Mouse (Mus musculus) kidney, adult 2 months (tissue): ENCODE measurements at regions not wholly inside any gene's neighbourhood (a gene's known extent, or its start where the extent isn't known, plus 50 kb on each side); places are given as distances from the start of the nearest gene placed in this dataset.
A peak's percentile ranks its signal among the peaks of the same experiment; 100 is the strongest.

Experiments
- DNase-seq: peaks from one replicate; pipeline ENCODE4 v3.0.0; 2021
- H3K27ac ChIP-seq: fragments of 200-500 bp; 2 replicates; pipeline ENCODE4 v1.5.1; 2012; ENCODE audit warnings: low read depth, low read length, control low read depth, inconsistent platforms; ENCODE audit not compliant: insufficient read depth
- H3K27me3 ChIP-seq: fragments of 200-500 bp; replicated peaks from 2 replicates; pipeline ENCODE4 v1.6.1; 2012; ENCODE audit warnings: mild to moderate bottlenecking, moderate library complexity, low read length, inconsistent platforms; ENCODE audit not compliant: control insufficient read depth, insufficient read depth
- H3K36me3 ChIP-seq: fragments of 200-500 bp; 2 replicates; pipeline ENCODE4 v1.6.1; 2012; ENCODE audit warnings: mild to moderate bottlenecking, moderate library complexity, low read length, inconsistent platforms; ENCODE audit not compliant: control insufficient read depth, insufficient read depth
- H3K4me1 ChIP-seq: fragments of 200-500 bp; 2 replicates; pipeline ENCODE4 v1.6.1; 2011; ENCODE audit warnings: low read length; ENCODE audit not compliant: control insufficient read depth, insufficient read depth
- H3K4me3 ChIP-seq: fragments of 200-500 bp; 2 replicates; pipeline ENCODE4 v1.5.1; 2011; ENCODE audit warnings: mild to moderate bottlenecking, low read depth, low read length, control low read depth; ENCODE audit not compliant: insufficient read depth
- CTCF ChIP-seq: fragments of 200-500 bp; conservative IDR thresholded peaks from 2 replicates; pipeline ENCODE4 v1.5.1; 2011; ENCODE audit warnings: low read depth, mild to moderate bottlenecking, control low read depth, low read length, moderate library complexity, mixed read lengths; ENCODE audit not compliant: insufficient read depth, insufficient read length
- POLR2A ChIP-seq: fragments of 200-500 bp; IDR thresholded peaks from one replicate; pipeline ENCODE4 v1.6.1; 2011; ENCODE audit warnings: low read depth, low read length, control low read depth
- WGBS: fragments of 180-500 bp; shearing (Covaris S2); methylation state at CpG from one replicate; pipeline ENCODE4 v1.1.7; 2018; 5-methylcytosine and 5-hydroxymethylcytosine counted together

DNA sequence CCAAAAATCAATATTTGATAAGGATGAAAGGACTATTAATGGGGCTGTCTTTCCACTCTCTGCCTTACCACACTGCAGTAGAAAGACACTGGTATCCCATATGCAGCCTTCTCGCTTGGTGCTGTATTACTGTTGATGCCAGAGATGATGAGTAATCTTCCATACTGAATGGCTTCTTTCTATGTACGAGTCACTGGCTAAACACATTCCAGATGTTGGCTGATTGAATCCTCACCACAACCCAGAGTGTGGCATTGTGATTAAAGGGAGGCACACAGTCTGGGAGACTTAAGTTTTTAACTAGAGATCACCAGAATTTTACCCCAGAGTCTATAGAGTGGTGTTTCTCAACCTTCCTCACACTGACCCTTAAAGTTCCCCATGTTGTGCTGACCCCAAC is 84.9 kb upstream of the Ank start:
- WGBS: 88% methylated on average over 2 of the region's 2 CpGs
- no peak for TF ChIP-seq POLR2A
- no peak for TF ChIP-seq CTCF
- H3K27ac ChIP-seq: no peak overlapping the region
- no peaks in the 10 kb centered on the region for H3K36me3 ChIP-seq
- no peaks in the 10 kb centered on the region for H3K27me3 ChIP-seq
- no peak overlapping the region for H3K4me3 ChIP-seq
- H3K4me1 ChIP-seq: no peaks in the 10 kb centered on the region
- DNase-seq: no peak

DNA sequence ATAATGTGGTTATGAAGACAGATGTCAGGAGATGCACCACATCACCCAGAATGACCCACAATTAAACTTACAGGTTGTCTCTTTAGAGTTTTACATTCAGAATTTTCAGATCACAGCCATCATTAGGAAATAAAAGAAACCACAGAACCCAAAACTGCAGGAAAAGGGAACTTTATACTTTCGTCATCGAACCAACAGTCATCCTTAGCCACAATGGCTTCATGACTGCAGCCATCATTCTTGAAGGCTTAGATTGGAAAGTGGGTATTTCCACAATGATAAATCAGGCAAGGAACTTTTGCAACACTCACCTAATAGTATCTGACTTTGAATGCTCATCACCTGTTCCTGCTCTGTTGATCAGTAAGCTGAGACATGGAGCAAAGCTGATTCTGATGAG is 75.9 kb upstream of the Ank start:
- Histone ChIP-seq H3K4me1 (no peaks in the 10 kb centered on the region), H3K36me3 (no peaks in the 10 kb centered on the region), H3K27ac (no peak overlapping the region), H3K4me3 (no peak overlapping the region), H3K27me3 (no peaks in the 10 kb centered on the region)
- 92% methylated on average over 2 of the region's 2 CpGs for WGBS
- no peak for DNase-seq
- no peak for TF ChIP-seq POLR2A
- no peak for TF ChIP-seq CTCF

DNA sequence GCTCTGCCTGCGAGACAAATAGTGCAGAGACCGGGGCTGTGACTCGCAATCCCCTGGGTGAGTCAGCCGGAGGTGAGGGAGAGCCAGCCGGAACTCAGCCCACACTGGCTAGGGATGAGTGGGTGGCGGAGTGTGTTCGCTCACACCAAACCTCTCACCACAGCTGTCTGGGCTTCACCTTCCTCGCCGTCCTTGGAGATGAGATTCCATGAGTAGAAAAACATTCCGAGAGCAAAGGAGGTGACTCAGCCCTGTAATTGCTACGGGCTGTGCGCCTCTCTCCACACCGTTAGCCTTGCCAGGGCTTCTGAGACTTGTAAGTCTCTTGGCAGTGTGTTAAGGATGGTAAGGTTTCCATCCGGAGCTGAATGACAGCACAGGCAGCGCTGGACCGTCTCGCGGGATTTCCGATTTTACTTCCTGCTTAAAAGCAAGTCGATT is 60.7 kb upstream of the Ank start:
- no peaks in the 10 kb centered on the region for H3K36me3 ChIP-seq
- no peaks in the 10 kb centered on the region for H3K27me3 ChIP-seq
- WGBS: 47% methylated on average over 20 of the region's 20 CpGs
- DNase-seq: no peak
- H3K27ac ChIP-seq: no peak overlapping the region
- TF ChIP-seq CTCF (no peak), POLR2A (no peak)
- H3K4me3 ChIP-seq: no peak overlapping the region
- H3K4me1 ChIP-seq: no peaks in the 10 kb centered on the region

DNA sequence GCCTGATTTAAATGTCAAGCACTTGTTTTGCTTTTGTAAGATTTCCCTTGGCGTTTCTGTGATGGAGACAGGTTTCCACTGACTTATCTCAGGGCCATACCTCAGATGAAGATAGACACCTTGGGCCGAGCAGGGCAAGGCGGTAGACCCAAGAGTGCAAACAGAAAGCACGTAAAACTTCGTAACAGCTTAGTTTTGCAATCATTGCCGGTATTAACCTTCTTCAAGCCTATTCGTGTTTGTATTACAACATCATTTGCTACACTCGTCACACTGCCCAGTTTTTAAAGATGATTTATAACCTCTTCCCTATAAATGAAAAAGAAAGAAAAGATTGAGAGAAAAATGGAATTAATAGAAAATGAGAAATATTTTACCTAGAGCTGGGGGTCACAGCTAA is 56.6 kb upstream of the Ank start:
- DNase-seq: no peak
- Histone ChIP-seq H3K36me3 (no peaks in the 10 kb centered on the region), H3K4me3 (no peak overlapping the region), H3K27me3 (no peaks in the 10 kb centered on the region), H3K4me1 (no peaks in the 10 kb centered on the region), H3K27ac (no peak overlapping the region)
- TF ChIP-seq POLR2A (no peak), CTCF (no peak)
- 83% methylated on average over 8 of the region's 8 CpGs for WGBS

DNA sequence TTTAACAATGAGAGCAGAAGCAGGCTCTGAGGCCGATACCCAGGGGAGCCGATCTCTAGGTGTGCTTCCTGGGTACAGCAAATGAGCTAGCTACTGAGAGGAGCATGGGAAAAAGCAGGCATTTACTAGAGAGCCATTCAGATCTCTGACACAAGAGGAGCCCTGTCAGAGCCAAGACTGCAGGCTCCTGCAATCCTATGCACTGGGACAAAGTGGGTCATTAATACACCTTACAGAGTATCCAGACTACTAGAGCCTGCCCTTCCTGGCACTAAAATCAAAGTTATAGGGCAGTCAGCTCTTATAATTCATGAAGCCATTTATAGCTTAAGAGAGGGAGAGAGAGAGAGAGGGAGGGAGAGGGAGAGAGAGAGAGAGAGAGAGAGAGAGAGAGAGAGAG is 54.2 kb upstream of the Ank start:
- TF ChIP-seq CTCF (no peak), POLR2A (no peak)
- DNase-seq: no peak
- H3K27ac ChIP-seq: no peak overlapping the region
- H3K4me1 ChIP-seq: no peaks in the 10 kb centered on the region
- 87% methylated on average over 2 of the region's 2 CpGs for WGBS
- H3K4me3 ChIP-seq: no peak overlapping the region
- H3K27me3 ChIP-seq: no peaks in the 10 kb centered on the region
- H3K36me3 ChIP-seq: no peaks in the 10 kb centered on the region

DNA sequence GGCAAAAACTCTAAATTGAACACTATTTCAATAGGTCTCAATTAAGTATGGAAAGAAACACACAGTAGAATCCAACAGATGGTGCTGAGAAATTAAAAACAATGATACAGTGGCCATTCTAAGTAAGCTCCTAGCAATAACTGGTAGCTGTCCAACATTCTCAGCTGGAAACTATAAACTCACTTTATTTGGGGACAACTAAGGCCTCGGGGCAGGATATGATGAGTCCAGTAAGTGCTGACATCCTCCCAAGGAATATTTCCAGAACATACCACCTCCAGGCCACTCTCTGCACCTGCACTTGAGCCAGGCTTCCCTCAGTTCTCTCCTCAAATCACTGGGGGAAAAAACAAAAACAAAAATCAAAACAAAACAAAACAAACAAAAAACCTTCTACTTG is 53.7 kb upstream of the Ank start:
- H3K4me1 ChIP-seq: no peaks in the 10 kb centered on the region
- 50% methylated on average over 1 of the region's 1 CpGs for WGBS
- H3K27me3 ChIP-seq: no peaks in the 10 kb centered on the region

DNA sequence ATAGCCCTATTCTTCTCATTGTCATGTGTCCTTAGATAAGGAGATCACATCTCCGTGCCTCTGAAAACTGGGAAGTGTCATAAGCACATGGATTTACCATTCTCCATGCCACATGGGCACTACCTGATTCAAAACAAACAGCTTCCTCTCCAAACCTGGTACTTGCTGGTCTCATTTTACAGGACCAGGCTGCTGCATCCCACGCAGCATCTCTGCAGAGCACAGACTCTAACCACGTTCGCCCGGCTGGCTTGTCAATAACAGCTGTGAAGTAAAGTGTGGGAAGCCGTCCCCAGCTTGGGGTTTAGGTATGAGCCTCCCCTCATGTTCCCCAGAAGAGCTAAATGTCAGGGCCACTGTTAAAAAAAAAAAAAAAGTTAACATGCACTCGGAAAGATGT is 53.0 kb upstream of the Ank start:
- no peak for DNase-seq
- WGBS: 73% methylated on average over 7 of the region's 7 CpGs
- no peak overlapping the region for H3K27ac ChIP-seq
- H3K4me3 ChIP-seq: no peak overlapping the region
- H3K4me1 ChIP-seq: no peaks in the 10 kb centered on the region
- no peaks in the 10 kb centered on the region for H3K36me3 ChIP-seq
- no peaks in the 10 kb centered on the region for H3K27me3 ChIP-seq
- TF ChIP-seq POLR2A (no peak), CTCF (no peak)

More for the DNA sequence above, 53.7 kb upstream of the Ank start:
- peak; percentile 4 for DNase-seq
- H3K27ac ChIP-seq: no peak overlapping the region
- no peak overlapping the region for H3K4me3 ChIP-seq
- no peak for TF ChIP-seq CTCF
- no peak for TF ChIP-seq POLR2A
- H3K36me3 ChIP-seq: no peaks in the 10 kb centered on the region

DNA sequence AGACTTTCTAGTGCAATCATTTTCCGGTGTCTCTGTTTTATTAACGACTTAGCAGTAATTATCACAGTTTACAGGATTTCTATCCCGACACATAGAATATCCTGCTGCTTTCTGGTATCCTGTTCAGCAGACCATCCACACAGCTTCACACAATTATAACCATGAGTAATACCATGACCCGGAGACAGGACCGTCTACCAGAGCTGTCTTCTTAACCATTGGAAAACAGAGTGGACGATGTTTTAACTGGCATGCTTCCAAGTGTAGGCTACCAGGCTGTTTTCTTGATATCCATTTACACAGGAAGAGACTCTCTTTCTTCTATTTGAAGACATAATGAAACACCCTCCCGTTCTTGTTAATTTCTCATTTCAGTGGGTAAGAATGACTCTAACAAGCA is 51.7 kb upstream of the Ank start:
- TF ChIP-seq POLR2A (no peak), CTCF (no peak)
- no peak for DNase-seq
- Histone ChIP-seq H3K27ac (no peak overlapping the region), H3K27me3 (no peaks in the 10 kb centered on the region), H3K36me3 (no peaks in the 10 kb centered on the region), H3K4me1 (no peaks in the 10 kb centered on the region), H3K4me3 (no peak overlapping the region)
- 22% methylated on average over 7 of the region's 7 CpGs for WGBS
